Mouse (Mus musculus) MEL (cell line): ENCODE measurements at regions not wholly inside any gene's neighbourhood (a gene's known extent, or its start where the extent isn't known, plus 50 kb on each side); places are given as distances from the start of the nearest gene placed in this dataset.

Experiments
- DNase-seq: peaks from one replicate; pipeline ENCODE4 v3.0.0; 2011; ENCODE audit warnings: low read depth, low spot score
- H3K27ac ChIP-seq: 2 replicates; pipeline ENCODE4 v1.5.1; 2012; ENCODE audit warnings: low read depth, mild to moderate bottlenecking, control low read depth, low read length, moderate library complexity; ENCODE audit not compliant: control insufficient read depth
- H3K27me3 ChIP-seq, 2 experiments: fragments of 150-350 bp in 1 of 2; sonication (generic) in 1 of 2; 2 replicates each; pipeline ENCODE4 v1.6.1; 2012; ENCODE audit warnings: low read length in 2 of 2, mild to moderate bottlenecking in 2 of 2, improper control_type of control experiment in 1 of 2, moderate library complexity in 1 of 2; ENCODE audit not compliant: insufficient read depth in 2 of 2, control insufficient read depth in 1 of 2
- H3K36me3 ChIP-seq, 2 experiments: 2 replicates each; pipeline ENCODE4 v1.6.1; 2012 to 2014; ENCODE audit warnings: low read length in 2 of 2, improper control_type of control experiment in 1 of 2, inconsistent platforms in 1 of 2, mild to moderate bottlenecking in 1 of 2; ENCODE audit not compliant: insufficient read depth in 2 of 2, control insufficient read depth in 1 of 2
- H3K4me1 ChIP-seq, 2 experiments: fragments of 150-350 bp in 1 of 2; sonication (generic) in 1 of 2; 2 replicates each; pipeline ENCODE4 v1.6.1; 2012; ENCODE audit warnings: low read length in 2 of 2, improper control_type of control experiment in 1 of 2, mild to moderate bottlenecking in 1 of 2; ENCODE audit not compliant: insufficient read depth in 2 of 2, control insufficient read depth in 1 of 2
- H3K4me3 ChIP-seq, 2 experiments: fragments of 150-350 bp in 1 of 2; sonication (generic) in 1 of 2; 2 replicates each; pipeline ENCODE4 v1.5.1; 2012; ENCODE audit warnings: low read depth in 2 of 2, low read length in 2 of 2, mild to moderate bottlenecking in 2 of 2, moderate library complexity in 2 of 2, control low read depth in 1 of 2, improper control_type of control experiment in 1 of 2; ENCODE audit not compliant: control insufficient read depth in 1 of 2, insufficient read depth in 1 of 2
- H3K79me2 ChIP-seq: 2 replicates; pipeline ENCODE4 v1.6.1; 2012; ENCODE audit warnings: mild to moderate bottlenecking, low read length, moderate library complexity; ENCODE audit not compliant: control insufficient read depth, poor library complexity, insufficient read depth
- H3K9ac ChIP-seq: 2 replicates; pipeline ENCODE4 v1.6.1; 2012; ENCODE audit warnings: low read depth, mild to moderate bottlenecking, control low read depth, low read length, moderate library complexity; ENCODE audit not compliant: control insufficient read depth, poor library complexity, severe bottlenecking
- H3K9me3 ChIP-seq: fragments of 150-350 bp; sonication (generic); replicated peaks from 2 replicates; pipeline ENCODE4 v1.6.1; 2012; ENCODE audit warnings: mild to moderate bottlenecking, low read length, improper control_type of control experiment, moderate library complexity; ENCODE audit not compliant: insufficient read depth
- CHD2 ChIP-seq: IDR thresholded peaks from 2 replicates; pipeline ENCODE4 v1.6.1; 2011; ENCODE audit warnings: low read length, improper control_type of control experiment
- CTCF ChIP-seq, 3 experiments: IDR thresholded peaks in 2 of 3; conservative IDR thresholded peaks in 1 of 3; 2 replicates each; pipeline ENCODE4 v1.5.1; 2011 to 2012; ENCODE audit warnings: low read length in 3 of 3, low read depth in 2 of 3, mild to moderate bottlenecking in 2 of 3, improper control_type of control experiment in 1 of 3, inconsistent platforms in 1 of 3, mixed read lengths in 1 of 3, moderate library complexity in 1 of 3; ENCODE audit not compliant: control insufficient read depth in 1 of 3, insufficient read depth in 1 of 3, poor library complexity in 1 of 3, severe bottlenecking in 1 of 3
- E2F4 ChIP-seq: IDR thresholded peaks from 2 replicates; pipeline ENCODE4 v1.6.1; 2011; ENCODE audit warnings: low read depth, low read length, improper control_type of control experiment, borderline replicate concordance
- EP300 ChIP-seq, 2 experiments: IDR thresholded peaks; 2 replicates each; pipeline ENCODE4 v1.6.1; 2011; ENCODE audit warnings: improper control_type of control experiment in 2 of 2, low read length in 2 of 2, low read depth in 1 of 2, mild to moderate bottlenecking in 1 of 2
- ETS1 ChIP-seq: IDR thresholded peaks from 2 replicates; pipeline ENCODE4 v1.6.1; 2012; ENCODE audit warnings: low read depth, mild to moderate bottlenecking, inconsistent platforms, low read length, improper control_type of control experiment, moderate library complexity
- KAT2A ChIP-seq: conservative IDR thresholded peaks from 2 replicates; pipeline ENCODE4 v1.6.1; 2012; ENCODE audit warnings: low read depth, low read length, improper control_type of control experiment, inconsistent platforms
- MAFK ChIP-seq: IDR thresholded peaks from 2 replicates; pipeline ENCODE4 v1.6.1; 2011; ENCODE audit warnings: low read depth, mild to moderate bottlenecking, low read length, improper control_type of control experiment, borderline replicate concordance
- MAZ ChIP-seq: IDR thresholded peaks from 2 replicates; pipeline ENCODE4 v1.6.1; 2012; ENCODE audit warnings: low read depth, mild to moderate bottlenecking, inconsistent platforms, low read length, improper control_type of control experiment
- MEF2A ChIP-seq: IDR thresholded peaks from 2 replicates; pipeline ENCODE4 v1.6.1; 2014; ENCODE audit warnings: low read depth, mild to moderate bottlenecking, inconsistent platforms, low read length, improper control_type of control experiment; ENCODE audit not compliant: poor library complexity, insufficient replicate concordance, severe bottlenecking; ENCODE audit errors: extremely low read depth
- NRF1 ChIP-seq: IDR thresholded peaks from 2 replicates; pipeline ENCODE4 v1.6.1; 2014; ENCODE audit warnings: low read depth, mild to moderate bottlenecking, inconsistent platforms, low read length, improper control_type of control experiment, moderate library complexity; ENCODE audit not compliant: poor library complexity, insufficient read depth, severe bottlenecking
- RAD21 ChIP-seq: IDR thresholded peaks from 2 replicates; pipeline ENCODE4 v1.6.1; 2011; ENCODE audit warnings: mild to moderate bottlenecking, low read depth, low read length, improper control_type of control experiment
- RCOR1 ChIP-seq: IDR thresholded peaks from 2 replicates; pipeline ENCODE4 v1.6.1; 2012; ENCODE audit warnings: low read depth, mild to moderate bottlenecking, inconsistent platforms, low read length, improper control_type of control experiment
- TAL1 ChIP-seq: IDR thresholded peaks from 2 replicates; pipeline ENCODE4 v1.6.1; 2012; ENCODE audit warnings: mild to moderate bottlenecking, inconsistent platforms, low read length, moderate library complexity, mixed read lengths
- USF1 ChIP-seq: IDR thresholded peaks from 2 replicates; pipeline ENCODE4 v1.6.1; 2014; ENCODE audit warnings: low read depth, mild to moderate bottlenecking, inconsistent platforms, low read length, improper control_type of control experiment, moderate library complexity
- ZC3H11A ChIP-seq: IDR thresholded peaks from 2 replicates; pipeline ENCODE4 v1.6.1; 2012; ENCODE audit warnings: low read depth, mild to moderate bottlenecking, inconsistent platforms, low read length, improper control_type of control experiment
- ZNF384 ChIP-seq: IDR thresholded peaks from 2 replicates; pipeline ENCODE4 v1.6.1; 2012; ENCODE audit warnings: low read depth, mild to moderate bottlenecking, inconsistent platforms, low read length, improper control_type of control experiment

GRCm38 (mm10) chr5:116761323-116761722, 169.7 kb upstream of the Srrm4 start:
- DNase-seq = no peak
- H3K36me3 ChIP-seq = no peaks in the 10 kb centered on the region
- TF ChIP-seq MEF2A (no peak), RCOR1 (no peak), MAZ (no peak), RAD21 (no peak), CTCF (IDR thresholded peaks at IDR 0.05 in 2 of 3, conservative IDR thresholded peaks at IDR 0.05 in 1 of 3; ENCODE audit: control insufficient read depth in 1 of 3, insufficient read depth in 1 of 3, low read depth in 2 of 3, low read length in 3 of 3, poor library complexity in 1 of 3, severe bottlenecking in 1 of 3) (peak; percentile 5 to 33 (median 10); a peak in 3 of 6 replicates)
- no peaks in the 10 kb centered on the region for H3K27me3 ChIP-seq
- no peak overlapping the region for H3K27ac ChIP-seq
- H3K9me3 ChIP-seq = no peaks in the 10 kb centered on the region
- H3K4me1 ChIP-seq = no peaks in the 10 kb centered on the region
- no peak overlapping the region for H3K4me3 ChIP-seq
- H3K9ac ChIP-seq = no peak overlapping the region
- no peaks in the 10 kb centered on the region for H3K79me2 ChIP-seq

GRCm38 (mm10) chr5:116758687-116759086, 167.1 kb upstream of the Srrm4 start:
- no peak for DNase-seq
- Histone ChIP-seq H3K4me1 (no peaks in the 10 kb centered on the region), H3K36me3 (no peaks in the 10 kb centered on the region), H3K9me3 (no peaks in the 10 kb centered on the region), H3K9ac (no peak overlapping the region), H3K27ac (no peak overlapping the region), H3K4me3 (no peak overlapping the region), H3K27me3 (no peaks in the 10 kb centered on the region), H3K79me2 (no peaks in the 10 kb centered on the region)
- TF ChIP-seq EP300 (IDR thresholded peaks at IDR 0.05; ENCODE audit: low read depth in 1 of 2, low read length in 2 of 2) (no peak), NRF1 (no peak), MAFK (no peak), RAD21 (no peak), ETS1 (no peak), E2F4 (no peak), ZNF384 (no peak), CHD2 (no peak), USF1 (no peak), KAT2A (no peak), ZC3H11A (no peak), TAL1 (no peak)
